Mouse (Mus musculus) c-Kit-positive CD71-positive TER-119-negative erythroid progenitor cells, embryonic 14.5 days (primary cell): ENCODE data around the gene Dpyd.

Experiments used
- DNase-seq: peaks from one replicate; pipeline ENCODE4 v3.0.0-alpha.2; 2013; ENCODE audit warnings: low read depth

Gene Dpyd

GRCm38 (mm10) chr3:119095223-119095886, 533.4 kb downstream of the Dpyd start:
- no peak for DNase-seq

- no peak for DNase-seq
Observed at GRCm38 (mm10) chr3:119126003-119126402, 564.1 kb downstream of the Dpyd start.

DNA sequence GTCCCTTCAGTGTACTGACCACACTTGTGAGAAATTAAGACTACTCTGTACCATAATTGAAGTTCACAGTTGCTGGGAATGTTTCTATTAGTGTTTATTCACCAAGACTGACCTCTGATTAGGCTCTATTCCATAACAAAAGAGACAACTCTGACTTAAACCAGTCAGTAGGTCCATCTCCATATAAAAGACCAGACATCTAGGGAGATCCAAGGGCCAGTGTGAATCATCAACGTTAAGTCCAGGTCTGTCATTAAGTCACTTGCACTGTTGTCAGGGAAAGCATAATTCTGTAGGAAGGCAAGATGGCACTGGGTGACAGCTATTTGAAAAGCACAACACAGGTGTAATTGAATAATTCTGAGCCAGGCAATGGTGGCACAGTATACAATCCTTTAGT, 566.1 kb downstream of the Dpyd start:
- DNase-seq: no peak

DNA sequence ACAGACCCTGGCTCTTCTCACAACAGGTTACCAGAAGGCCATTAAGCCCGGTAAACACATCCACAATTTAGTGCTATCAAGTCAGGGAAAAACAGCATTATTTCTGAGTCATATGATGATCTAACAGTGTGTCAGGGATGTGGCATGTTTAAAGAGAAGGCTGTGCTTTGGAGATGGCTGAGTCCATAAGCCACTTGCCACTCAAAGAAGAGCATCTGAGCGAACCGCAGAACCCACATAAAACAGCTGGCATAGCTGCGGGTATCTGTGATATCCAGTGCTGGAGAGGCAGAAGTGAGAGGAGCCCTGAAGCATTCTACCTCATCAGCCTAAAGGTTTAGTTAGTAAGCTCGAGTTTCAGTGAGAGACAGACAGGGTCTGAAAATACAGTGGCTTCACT, 581.1 kb downstream of the Dpyd start:
- no peak for DNase-seq

- DNase-seq: no peak
Observed at GRCm38 (mm10) chr3:119144788-119145187, 582.9 kb downstream of the Dpyd start.

GRCm38 (mm10) chr3:119154604-119155444, 592.9 kb downstream of the Dpyd start:
- DNase-seq: no peak

DNA sequence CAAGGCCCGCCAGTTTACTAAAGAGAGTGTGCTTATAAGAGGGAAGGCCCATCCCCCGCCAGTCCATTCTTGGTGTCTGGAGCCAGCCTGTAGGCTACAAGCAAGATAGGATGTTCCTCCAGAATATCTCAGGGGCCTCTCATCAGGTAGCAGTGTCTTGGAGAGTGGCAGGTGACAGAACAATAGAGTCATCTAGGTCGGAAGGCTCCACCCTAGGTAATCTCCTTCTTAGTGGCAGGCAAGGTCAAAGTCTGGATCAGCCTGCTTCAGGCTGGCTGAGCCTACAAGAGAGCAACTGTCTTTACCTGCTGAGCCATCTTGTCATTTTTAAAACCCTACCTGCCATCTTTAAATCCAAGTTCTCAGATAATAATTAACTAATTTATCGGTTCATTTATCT, 596.7 kb downstream of the Dpyd start:
- DNase-seq: no peak

DNA sequence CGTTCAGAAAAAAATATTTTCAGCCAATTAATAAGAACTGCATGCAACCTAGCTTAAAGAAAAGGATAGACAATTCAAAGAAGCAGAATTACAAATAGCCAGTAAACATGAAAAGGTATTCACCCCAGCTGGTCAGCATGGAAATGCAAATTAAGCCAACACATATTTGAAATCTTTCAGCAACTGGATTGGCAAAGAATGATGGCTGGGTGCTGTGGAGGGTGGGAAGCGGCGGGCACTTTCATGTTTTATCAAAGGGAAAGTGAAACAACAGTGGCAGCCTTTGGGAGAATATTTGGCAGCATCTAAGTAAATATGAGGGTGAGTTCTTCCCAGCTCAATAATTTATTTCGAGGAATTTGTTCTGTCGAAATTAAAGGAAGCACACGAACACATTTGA, 603.8 kb downstream of the Dpyd start:
- DNase-seq: no peak

GRCm38 (mm10) chr3:119168166-119168565, 606.2 kb downstream of the Dpyd start:
- DNase-seq: no peak

DNA sequence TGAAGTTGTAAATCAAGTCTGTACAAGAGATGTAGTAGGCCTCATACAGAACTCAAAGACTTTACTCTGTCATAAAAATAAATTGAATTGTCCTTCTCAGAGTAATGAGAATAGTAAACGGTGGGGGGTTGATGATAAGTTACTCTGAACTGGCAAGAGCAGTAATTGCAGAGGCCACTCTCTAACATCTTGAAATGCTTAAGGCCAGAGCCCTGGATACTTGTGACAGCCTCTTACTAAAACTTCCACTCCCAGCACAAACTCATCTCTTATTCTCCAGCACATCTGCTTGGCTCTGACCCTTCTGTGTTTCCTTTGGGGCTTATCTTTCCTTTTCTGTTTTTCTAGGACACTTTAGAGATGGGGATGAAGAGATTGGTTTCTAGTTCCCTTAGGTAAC, 606.7 kb downstream of the Dpyd start:
- DNase-seq: no peak

DNA sequence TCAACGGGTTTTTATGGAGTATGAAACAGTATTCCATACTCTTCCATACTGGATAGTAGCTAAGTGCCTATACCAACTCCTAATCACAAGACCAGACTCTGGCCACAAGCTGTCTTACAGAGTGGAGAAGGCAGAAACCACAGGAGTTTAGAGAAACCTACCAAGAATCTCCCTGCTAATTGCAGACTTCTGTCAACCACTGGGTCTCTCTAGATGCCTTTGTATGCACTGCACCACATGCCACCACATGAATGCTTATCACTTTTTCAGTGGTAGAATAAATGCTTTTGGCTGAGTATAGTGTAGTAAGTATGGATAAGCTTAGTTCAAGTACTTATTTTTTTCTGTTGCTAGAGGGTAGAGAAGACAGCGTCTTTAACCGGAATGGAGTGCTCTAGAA, 621.3 kb downstream of the Dpyd start:
- DNase-seq: no peak

- DNase-seq: no peak
Observed at GRCm38 (mm10) chr3:119194071-119194470, 632.1 kb downstream of the Dpyd start.

DNA sequence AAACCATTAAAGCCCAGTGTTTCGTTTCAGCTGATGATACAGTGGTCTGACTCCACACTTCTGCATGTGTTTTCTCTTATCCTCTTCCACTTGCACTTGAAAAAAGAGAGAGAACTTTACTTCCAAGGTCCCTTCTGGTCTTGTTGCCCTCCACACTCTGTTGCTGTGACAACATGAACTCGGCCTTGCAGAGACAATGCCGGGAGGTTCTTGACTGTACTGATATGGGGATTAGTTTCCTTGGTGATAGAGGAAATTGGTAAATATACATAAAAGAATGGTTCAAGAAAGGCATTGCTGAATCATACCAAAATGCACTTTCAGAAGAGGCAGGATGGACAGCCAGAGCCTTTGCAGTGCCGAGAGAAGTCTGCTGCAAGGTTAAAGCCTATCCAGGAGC, 633.7 kb downstream of the Dpyd start:
- DNase-seq: no peak

DNA sequence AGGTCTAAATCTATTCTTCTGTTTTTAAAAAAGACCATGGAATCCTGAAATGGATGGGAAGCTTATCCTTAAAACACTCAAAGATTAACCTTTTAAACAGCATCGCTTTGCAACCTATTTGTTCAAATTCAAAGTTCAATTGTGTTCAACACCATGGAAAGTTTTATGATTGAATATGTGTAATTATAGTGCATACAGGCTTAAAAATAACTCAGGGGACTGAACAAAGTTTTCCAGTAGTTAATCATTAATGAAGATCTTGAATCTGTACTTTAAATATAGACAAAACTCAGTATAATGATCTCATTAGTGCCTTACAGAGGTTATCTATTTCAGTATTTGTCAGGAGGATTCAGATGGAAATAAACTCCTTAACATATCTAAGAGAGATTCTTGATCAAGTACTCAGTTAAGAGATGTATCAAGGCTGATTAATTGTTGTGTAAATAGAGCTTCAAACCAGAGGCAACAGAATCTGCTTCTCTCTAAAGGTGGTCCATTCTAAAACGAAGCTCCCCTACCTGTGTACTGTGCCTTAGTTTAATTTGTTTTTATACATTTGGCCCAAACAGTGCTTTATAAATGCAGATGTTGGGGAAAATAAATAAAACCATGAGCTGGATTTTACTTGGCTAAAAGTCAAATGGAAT, 659.0 kb downstream of the Dpyd start:
- DNase-seq: no peak

DNA sequence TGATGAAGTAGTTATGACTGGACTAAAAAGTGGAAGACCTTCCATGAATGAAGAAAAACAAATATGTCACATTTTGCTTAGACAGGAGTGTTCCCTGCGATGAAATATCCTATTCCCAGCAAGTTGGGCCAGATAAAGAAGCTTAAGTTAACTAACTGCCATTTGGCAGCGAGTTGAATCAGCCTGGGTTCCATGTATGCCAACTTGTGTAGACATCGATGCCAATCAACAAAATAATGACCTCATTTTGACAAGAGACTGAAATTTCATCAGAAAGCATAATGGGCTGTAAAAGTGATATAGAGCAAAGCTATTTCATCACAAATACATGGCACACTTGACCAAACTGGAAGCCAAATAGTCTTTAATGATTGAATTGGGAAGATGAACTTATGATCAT, 681.3 kb downstream of the Dpyd start:
- no peak for DNase-seq

DNA sequence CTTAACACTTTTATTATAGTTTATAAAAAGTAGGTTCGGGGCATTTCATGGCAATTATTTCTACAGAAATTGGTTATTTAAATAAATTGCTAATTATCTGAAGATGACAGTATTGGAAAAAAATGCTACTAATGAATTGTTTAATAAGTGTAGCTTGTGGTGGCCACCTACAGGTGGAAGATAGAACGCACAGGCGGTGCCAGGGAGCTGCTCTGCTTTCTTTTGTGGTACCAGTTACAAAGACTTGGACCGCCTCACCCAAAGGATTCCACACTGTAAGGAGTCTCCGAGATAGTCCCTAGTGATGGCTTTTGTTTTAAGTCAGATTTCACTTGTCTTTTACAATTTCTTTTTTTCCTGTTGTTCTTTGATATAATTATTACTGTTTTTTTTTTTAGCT, 694.6 kb downstream of the Dpyd start:
- no peak for DNase-seq

GRCm38 (mm10) chr3:119275241-119275640, 713.3 kb downstream of the Dpyd start:
- no peak for DNase-seq

DNA sequence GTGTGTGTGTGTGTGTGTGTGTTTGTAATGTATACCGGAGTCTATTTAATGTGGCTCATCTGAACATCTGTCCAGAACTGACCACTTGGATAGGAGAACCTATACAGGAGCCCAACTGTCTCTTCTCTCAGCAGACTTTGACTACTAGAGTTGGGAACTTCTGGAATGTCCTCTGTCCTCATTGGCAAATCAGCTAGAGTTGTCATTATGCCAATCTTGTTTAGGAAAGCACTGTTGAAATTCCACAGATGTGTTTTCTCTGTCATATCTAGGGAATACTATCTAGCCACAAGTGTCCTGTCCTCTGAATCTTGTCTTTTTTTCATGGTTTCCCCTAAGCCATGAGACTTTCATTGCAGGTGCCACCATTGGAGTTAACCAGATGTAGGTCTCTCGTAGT, 718.7 kb downstream of the Dpyd start:
- no peak for DNase-seq

GRCm38 (mm10) chr3:119314693-119315092, 752.8 kb downstream of the Dpyd start:
- DNase-seq: no peak

- no peak for DNase-seq
Observed at GRCm38 (mm10) chr3:119329063-119329462, 767.1 kb downstream of the Dpyd start.

DNA sequence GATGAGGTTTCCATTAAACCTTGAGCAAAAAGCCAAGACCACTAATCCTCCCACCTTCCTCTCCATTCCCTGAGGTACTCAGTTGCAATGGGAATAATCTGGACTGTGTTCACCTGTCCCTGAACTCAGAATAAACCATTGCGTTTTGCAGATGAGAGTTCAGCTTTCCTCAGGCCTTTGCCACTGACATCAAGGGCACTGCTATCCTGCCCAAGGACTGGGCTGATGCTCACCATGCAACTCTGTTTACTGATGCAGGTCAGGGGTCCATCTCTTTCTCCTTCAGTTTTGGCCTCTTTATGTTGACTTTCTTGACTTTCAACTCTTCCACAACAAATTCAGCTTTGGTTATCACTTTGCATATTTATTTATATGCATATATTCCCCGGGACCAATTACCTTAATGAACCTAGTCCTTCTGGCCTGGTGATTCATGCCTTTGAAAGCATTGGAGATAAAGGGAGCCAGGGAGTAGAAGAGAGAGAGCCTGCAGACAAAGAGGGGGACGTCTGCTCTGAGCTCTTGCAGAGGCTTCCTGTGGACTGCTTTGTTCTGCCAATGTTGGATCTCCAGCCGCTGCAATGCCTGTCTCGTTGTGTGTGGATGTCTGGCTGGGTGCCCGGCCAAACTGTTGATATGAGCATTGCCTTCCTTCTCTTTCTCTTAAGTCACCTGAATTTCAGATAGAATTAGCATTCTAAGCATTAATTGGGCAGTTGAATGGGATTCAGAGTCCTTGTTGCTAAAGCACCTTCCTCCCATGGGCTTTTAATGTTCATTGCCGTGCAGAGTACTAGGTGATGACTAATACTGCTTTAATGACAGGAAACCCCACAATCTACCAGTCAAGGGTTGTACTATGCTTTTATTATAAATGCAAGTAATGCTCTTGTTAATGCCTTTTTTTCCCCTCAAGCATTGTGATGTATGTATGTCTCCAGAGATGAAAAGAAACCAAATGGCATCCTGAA, 771.7 kb downstream of the Dpyd start:
- no peak for DNase-seq
